Mouse (Mus musculus): ENCODE measurements around the gene Prl2b1.

The Prl2b1 gene

GRCm38 (mm10) chr13:27390746-27391145 lies at the start of gene Prl2b1:
Prl2b1 (minus strand) TSS chr13:27390846.
- DNase-seq = no peak

GRCm38 (mm10) chr13:27438588-27438987 lies 47.9 kb upstream of the Prl2b1 start, which contains the start of gene Prl8a6:
Prl8a6 (minus strand) TSS chr13:27438688.
- no peak for DNase-seq

GRCm38 (mm10) chr13:27433159-27433558 lies 42.5 kb upstream of the Prl2b1 start:
- DNase-seq = no peak

- DNase-seq = no peak
These were observed 23.0 kb upstream of the Prl2b1 start for GRCm38 (mm10) chr13:27413640-27414039.

GRCm38 (mm10) chr13:27399061-27399724 lies 8.5 kb upstream of the Prl2b1 start:
- DNase-seq = peak; percentile 45 to 65

GRCm38 (mm10) chr13:27345373-27345772 lies 45.3 kb downstream of the Prl2b1 start, which contains the start of gene Prl8a2:
Prl8a2 (plus strand) TSS chr13:27345673.
- no peak for DNase-seq

GRCm38 (mm10) chr13:27342733-27343275 lies 47.8 kb downstream of the Prl2b1 start:
- no peak for DNase-seq

GRCm38 (mm10) chr13:27334989-27335388 lies 55.7 kb downstream of the Prl2b1 start:
- no peak for DNase-seq

Data from cerebellum, adult 18-20 months (tissue).